Mouse (Mus musculus) embryonic fibroblast, embryonic 13.5 days (primary cell): Measurements from ENCODE around the gene Fam192a.

ENCODE experiments used
- CTCF ChIP-seq: IDR thresholded peaks from 2 replicates; pipeline ENCODE4 v1.5.1; 2011; ENCODE audit warnings: mild to moderate bottlenecking, control low read depth, low read length, moderate library complexity, borderline replicate concordance; ENCODE audit not compliant: insufficient read depth
- POLR2A ChIP-seq: IDR thresholded peaks from 2 replicates; pipeline ENCODE4 v1.6.1; 2011; ENCODE audit warnings: low read depth, mild to moderate bottlenecking, control low read depth, low read length, moderate library complexity

GRCm38 (mm10) chr8:94594211-94594610 lies 7.6 kb downstream of the Fam192a start:
- TF ChIP-seq CTCF (no peak), POLR2A (no peak)
